Mouse (Mus musculus) frontal cortex, postnatal 14 days (tissue): ENCODE measurements at regions not wholly inside any gene's neighbourhood (a gene's known extent, or its start where the extent isn't known, plus 50 kb on each side); places are given as distances from the start of the nearest gene placed in this dataset.
A peak's percentile ranks its signal among the peaks of the same experiment; 100 is the strongest.

Source experiments
- DNase-seq, 2 experiments: peaks; one replicate each; pipeline ENCODE4 v3.0.0; 2022; ENCODE audit warnings: low spot score in 2 of 2

- DNase-seq = no peak
Measured at GRCm38 (mm10) chr8:116133503-116133902, 371.3 kb upstream of the Dynlrb2 start.

GRCm38 (mm10) chr8:116133084-116133483, 371.7 kb upstream of the Dynlrb2 start:
- no peak for DNase-seq

GRCm38 (mm10) chr8:116120067-116120466, 384.7 kb upstream of the Dynlrb2 start:
- no peak for DNase-seq

GRCm38 (mm10) chr8:116117919-116118318, 386.9 kb upstream of the Dynlrb2 start:
- no peak for DNase-seq

- DNase-seq = no peak
Measured at GRCm38 (mm10) chr8:116116625-116117024, 388.1 kb upstream of the Dynlrb2 start.

- DNase-seq = peak; percentile 34 to 48
Measured at GRCm38 (mm10) chr8:116115811-116116372, 388.9 kb upstream of the Dynlrb2 start.

GRCm38 (mm10) chr8:116114978-116115377, 389.8 kb upstream of the Dynlrb2 start:
- DNase-seq = no peak

- DNase-seq = no peak
Measured at GRCm38 (mm10) chr8:116114502-116114901, 390.3 kb upstream of the Dynlrb2 start.

- DNase-seq = peak; percentile 13 to 14
Measured at GRCm38 (mm10) chr8:116111168-116111567, 393.6 kb upstream of the Dynlrb2 start.

- no peak for DNase-seq
Measured at GRCm38 (mm10) chr8:116096666-116097065, 389.1 kb upstream of the Maf start.

GRCm38 (mm10) chr8:116083156-116083555, 375.6 kb upstream of the Maf start:
- DNase-seq = no peak

GRCm38 (mm10) chr8:116078849-116079407, 371.3 kb upstream of the Maf start:
- DNase-seq = no peak

GRCm38 (mm10) chr8:116071497-116071896, 363.9 kb upstream of the Maf start:
- no peak for DNase-seq

GRCm38 (mm10) chr8:116069538-116069937, 361.9 kb upstream of the Maf start:
- no peak for DNase-seq

- no peak for DNase-seq
Measured at GRCm38 (mm10) chr8:116067978-116068375, 360.4 kb upstream of the Maf start.

- DNase-seq = no peak
Measured at GRCm38 (mm10) chr8:116067182-116067977, 359.8 kb upstream of the Maf start.

- no peak for DNase-seq
Measured at GRCm38 (mm10) chr8:116065871-116066270, 358.3 kb upstream of the Maf start.

- DNase-seq = no peak
Measured at GRCm38 (mm10) chr8:116065327-116065726, 357.7 kb upstream of the Maf start.

- no peak for DNase-seq
Measured at GRCm38 (mm10) chr8:116064562-116064961, 357.0 kb upstream of the Maf start.

- DNase-seq = no peak
Measured at GRCm38 (mm10) chr8:116063541-116063940, 355.9 kb upstream of the Maf start.

GRCm38 (mm10) chr8:116053483-116053882, 345.9 kb upstream of the Maf start:
- no peak for DNase-seq

GRCm38 (mm10) chr8:116053043-116053442, 345.4 kb upstream of the Maf start:
- DNase-seq = no peak

- no peak for DNase-seq
Measured at GRCm38 (mm10) chr8:116048480-116048879, 340.9 kb upstream of the Maf start.
